Mouse (Mus musculus): ENCODE measurements at regions not wholly inside any gene's neighbourhood (a gene's known extent, or its start where the extent isn't known, plus 50 kb on each side); places are given as distances from the start of the nearest gene placed in this dataset.
"Not testable (repeated sequence)": the region's sequence is repeated elsewhere in the genome, so short reads cannot be mapped to it uniquely, and the experiment has no call there.

- H3K9ac ChIP-seq, result no peak overlapping the region
- no peak overlapping the region for H3K4me3 ChIP-seq
- no peaks in the 10 kb centered on the region for H3K9me3 ChIP-seq
- H3K4me2 ChIP-seq, result no peak overlapping the region
- H3K27me3 ChIP-seq, result no peaks in the 10 kb centered on the region
- no peaks in the 10 kb centered on the region for H3K36me3 ChIP-seq
- 95% methylated on average over 4 of the region's 4 CpGs for WGBS
- no peak for ATAC-seq (ENCODE audit: low FRiP score)
- peaks cover 10% of the 10 kb centered on the region for H3K4me1 ChIP-seq (replicated peaks)
- no peak overlapping the region for H3K27ac ChIP-seq
Measured at GRCm38 (mm10) chr7:137653837-137654236, 216.4 kb downstream of the Glrx3 start.

GRCm38 (mm10) chr7:137667165-137667564 lies 229.8 kb downstream of the Glrx3 start:
- ATAC-seq (ENCODE audit: low FRiP score), result no peak
- Histone ChIP-seq H3K4me2 (no peak overlapping the region), H3K4me3 (no peak overlapping the region), H3K36me3 (no peaks in the 10 kb centered on the region), H3K4me1 (replicated peaks) (no peaks in the 10 kb centered on the region), H3K27ac (no peak overlapping the region), H3K9me3 (no peaks in the 10 kb centered on the region), H3K27me3 (no peaks in the 10 kb centered on the region), H3K9ac (no peak overlapping the region)
- 95% methylated on average over 2 of the region's 2 CpGs for WGBS

GRCm38 (mm10) chr7:137671156-137671555 lies 233.7 kb downstream of the Glrx3 start:
- no peak overlapping the region for H3K4me2 ChIP-seq
- WGBS, result 64% methylated on average over 4 of the region's 4 CpGs
- no peaks in the 10 kb centered on the region for H3K9me3 ChIP-seq
- ATAC-seq (ENCODE audit: low FRiP score), result no peak
- H3K9ac ChIP-seq, result no peak overlapping the region
- no peaks in the 10 kb centered on the region for H3K27me3 ChIP-seq
- H3K4me3 ChIP-seq, result no peak overlapping the region
- H3K4me1 ChIP-seq (replicated peaks), result no peaks in the 10 kb centered on the region
- H3K36me3 ChIP-seq, result no peaks in the 10 kb centered on the region
- H3K27ac ChIP-seq, result no peak overlapping the region

- Histone ChIP-seq H3K4me3 (no peak overlapping the region), H3K9me3 (no peaks in the 10 kb centered on the region), H3K27me3 (no peaks in the 10 kb centered on the region), H3K9ac (no peak overlapping the region), H3K27ac (no peak overlapping the region), H3K4me2 (no peak overlapping the region), H3K4me1 (replicated peaks) (no peaks in the 10 kb centered on the region), H3K36me3 (no peaks in the 10 kb centered on the region)
- WGBS, result 88% methylated on average over 1 of the region's 1 CpGs
- no peak for ATAC-seq (ENCODE audit: low FRiP score)
Measured at GRCm38 (mm10) chr7:137674596-137674995, 237.2 kb downstream of the Glrx3 start.

- no peak overlapping the region for H3K9ac ChIP-seq
- no peaks in the 10 kb centered on the region for H3K36me3 ChIP-seq
- H3K4me2 ChIP-seq, result no peak overlapping the region
- H3K27me3 ChIP-seq, result no peaks in the 10 kb centered on the region
- ATAC-seq (ENCODE audit: low FRiP score), result no peak
- no peaks in the 10 kb centered on the region for H3K9me3 ChIP-seq
- no peaks in the 10 kb centered on the region for H3K4me1 ChIP-seq (replicated peaks)
- H3K4me3 ChIP-seq, result no peak overlapping the region
- no peak overlapping the region for H3K27ac ChIP-seq
- whole genome bisulfite sequencing, result 83% methylated on average over 5 of the region's 5 CpGs
Measured at GRCm38 (mm10) chr7:137675381-137675780, 238.0 kb downstream of the Glrx3 start.

- no peak for ATAC-seq (ENCODE audit: low FRiP score)
- Histone ChIP-seq H3K9ac (no peak overlapping the region), H3K4me2 (no peak overlapping the region), H3K27me3 (no peaks in the 10 kb centered on the region), H3K27ac (no peak overlapping the region), H3K4me1 (replicated peaks) (peaks cover 14% of the 10 kb centered on the region; the same call in 1 of the 2 replicates), H3K4me3 (no peak overlapping the region), H3K36me3 (no peaks in the 10 kb centered on the region), H3K9me3 (no peaks in the 10 kb centered on the region)
- 80% methylated on average over 6 of the region's 6 CpGs for WGBS
Measured at GRCm38 (mm10) chr7:137684826-137685225, 247.4 kb downstream of the Glrx3 start.

GRCm38 (mm10) chr7:137685320-137685719 lies 247.9 kb downstream of the Glrx3 start:
- H3K27ac ChIP-seq, result no peak overlapping the region
- no peak overlapping the region for H3K4me3 ChIP-seq
- H3K9ac ChIP-seq, result no peak overlapping the region
- ATAC-seq (ENCODE audit: low FRiP score), result no peak
- no peaks in the 10 kb centered on the region for H3K27me3 ChIP-seq
- no peak overlapping the region for H3K4me2 ChIP-seq
- no peaks in the 10 kb centered on the region for H3K9me3 ChIP-seq
- 63% methylated on average over 6 of the region's 6 CpGs for WGBS
- H3K4me1 ChIP-seq (replicated peaks), result peaks cover 14% of the 10 kb centered on the region; the same call in 1 of the 2 replicates
- H3K36me3 ChIP-seq, result no peaks in the 10 kb centered on the region

GRCm38 (mm10) chr7:137696831-137697230 lies 259.4 kb downstream of the Glrx3 start:
- Histone ChIP-seq H3K4me2 (no peak overlapping the region), H3K4me1 (replicated peaks) (no peaks in the 10 kb centered on the region), H3K36me3 (no peaks in the 10 kb centered on the region), H3K4me3 (no peak overlapping the region), H3K27ac (no peak overlapping the region), H3K27me3 (no peaks in the 10 kb centered on the region), H3K9ac (no peak overlapping the region), H3K9me3 (no peaks in the 10 kb centered on the region)
- WGBS, result 68% methylated on average over 5 of the region's 5 CpGs
- ATAC-seq (ENCODE audit: low FRiP score), result no peak

GRCm38 (mm10) chr7:137698501-137698900 lies 261.1 kb downstream of the Glrx3 start:
- H3K36me3 ChIP-seq; H3K4me1 ChIP-seq (replicated peaks); H3K9ac ChIP-seq; H3K27ac ChIP-seq; H3K9me3 ChIP-seq; H3K27me3 ChIP-seq; H3K4me2 ChIP-seq; H3K4me3 ChIP-seq; ATAC-seq (ENCODE audit: low FRiP score): not testable (repeated sequence)
- 95% methylated on average over 6 of the region's 6 CpGs for WGBS

GRCm38 (mm10) chr7:137712862-137713261 lies 275.4 kb downstream of the Glrx3 start:
- H3K27ac ChIP-seq, result no peak overlapping the region
- no peak overlapping the region for H3K9ac ChIP-seq
- H3K4me2 ChIP-seq, result no peak overlapping the region
- H3K4me1 ChIP-seq (replicated peaks), result peaks cover 27% of the 10 kb centered on the region
- no peak for ATAC-seq (ENCODE audit: low FRiP score)
- WGBS, result 66% methylated on average over 9 of the region's 9 CpGs
- H3K36me3 ChIP-seq, result no peaks in the 10 kb centered on the region
- H3K4me3 ChIP-seq, result no peak overlapping the region
- H3K27me3 ChIP-seq, result no peaks in the 10 kb centered on the region
- H3K9me3 ChIP-seq, result no peaks in the 10 kb centered on the region

- H3K4me2 ChIP-seq, result no peak overlapping the region
- no peaks in the 10 kb centered on the region for H3K36me3 ChIP-seq
- no peaks in the 10 kb centered on the region for H3K27me3 ChIP-seq
- H3K9me3 ChIP-seq, result no peaks in the 10 kb centered on the region
- no peak overlapping the region for H3K9ac ChIP-seq
- no peak for ATAC-seq (ENCODE audit: low FRiP score)
- peaks cover 27% of the 10 kb centered on the region for H3K4me1 ChIP-seq (replicated peaks)
- 81% methylated on average over 3 of the region's 3 CpGs for WGBS
- peak overlapping the region; percentile 32; the same call in 1 of the 2 replicates for H3K27ac ChIP-seq
- H3K4me3 ChIP-seq, result no peak overlapping the region
Measured at GRCm38 (mm10) chr7:137713856-137714255, 276.4 kb downstream of the Glrx3 start.

- Histone ChIP-seq H3K9ac (no peak overlapping the region), H3K9me3 (no peaks in the 10 kb centered on the region), H3K27me3 (no peaks in the 10 kb centered on the region), H3K36me3 (no peaks in the 10 kb centered on the region), H3K4me3 (no peak overlapping the region), H3K4me1 (replicated peaks) (peaks cover 27% of the 10 kb centered on the region), H3K27ac (0 out of 2 replicates have a peak overlapping the region, but pooled peaks have one; percentile 32), H3K4me2 (no peak overlapping the region)
- ATAC-seq (ENCODE audit: low FRiP score), result no peak
- 42% methylated on average over 12 of the region's 12 CpGs for WGBS
Measured at GRCm38 (mm10) chr7:137714318-137714962, 277.0 kb downstream of the Glrx3 start.

- no peaks in the 10 kb centered on the region for H3K36me3 ChIP-seq
- no peak overlapping the region for H3K27ac ChIP-seq
- no peak overlapping the region for H3K9ac ChIP-seq
- no peaks in the 10 kb centered on the region for H3K27me3 ChIP-seq
- no peaks in the 10 kb centered on the region for H3K9me3 ChIP-seq
- ATAC-seq (ENCODE audit: low FRiP score), result no peak
- no peak overlapping the region for H3K4me3 ChIP-seq
- WGBS, result 65% methylated on average over 6 of the region's 6 CpGs
- H3K4me2 ChIP-seq, result no peak overlapping the region
- peaks cover 27% of the 10 kb centered on the region for H3K4me1 ChIP-seq (replicated peaks)
Measured at GRCm38 (mm10) chr7:137715126-137715900, 277.9 kb downstream of the Glrx3 start.
